ENCODE assay signal across 1 mouse cellular context in genomic region chr6:17705973-17706372, GRCm38 (mm10).
A peak's percentile ranks its signal among the peaks of the same experiment; 100 is the strongest.
TF ChIP-seq lines count a peak whose summit lies in the region.

No protein-coding gene starts in this region.

TF ChIP-seq in MEL, 35 proteins besides CTCF, POLR2A, EP300 and RAD21 (continued from another document):
- peak; percentile 72 for TF ChIP-seq MXI1 (IDR thresholded peaks at IDR 0.05; ENCODE audit: low read depth, low read length)
- no peak for TF ChIP-seq USF1 (IDR thresholded peaks at IDR 0.05; ENCODE audit: low read depth, low read length)
- no peak for TF ChIP-seq TBP (IDR thresholded peaks at IDR 0.05; ENCODE audit: low read depth, low read length)
- no peak for TF ChIP-seq MEF2A (IDR thresholded peaks at IDR 0.05; ENCODE audit: extremely low read depth, insufficient replicate concordance, low read depth, low read length, poor library complexity, severe bottlenecking)
- no peak for TF ChIP-seq SMC3 (IDR thresholded peaks at IDR 0.05; ENCODE audit: low read depth, low read length)
- no peak for TF ChIP-seq GABPA (IDR thresholded peaks at IDR 0.05; ENCODE audit: low read depth, low read length)
TF ChIP-seq in MEL: peak in this region for 9.
